Mouse (Mus musculus) limb, embryonic 15.5 days (tissue): ENCODE results near the gene Ndel1. TPM values are rescaled to one million over a fixed set of nuclear protein-coding genes. Genes with fewer than 3 reads are reported as not detected.

Experiments used
- ATAC-seq: fragments of 200-750 bp; cut with Nextera tagmentation; 2 replicates; pipeline ENCODE4 v1.8.0; 2017; ENCODE audit warnings: low read depth, moderate TSS enrichment; ENCODE audit not compliant: insufficient number of reproducible peaks, low FRiP score, low TSS enrichment
- H3K27ac ChIP-seq: fragments of 300-500 bp; sonication (generic); 2 replicates; pipeline ENCODE4 v1.5.1; 2015; ENCODE audit warnings: moderate library complexity, mild to moderate bottlenecking, inconsistent platforms
- H3K27me3 ChIP-seq: fragments of 300-500 bp; sonication (generic); 2 replicates; pipeline ENCODE4 v1.6.1; 2015; ENCODE audit warnings: inconsistent platforms
- H3K36me3 ChIP-seq: fragments of 300-500 bp; sonication (generic); 2 replicates; pipeline ENCODE4 v1.6.1; 2015; ENCODE audit warnings: inconsistent platforms
- H3K4me1 ChIP-seq: fragments of 300-500 bp; sonication (generic); 2 replicates; pipeline ENCODE4 v1.6.1; 2015; ENCODE audit warnings: inconsistent platforms
- H3K4me2 ChIP-seq: fragments of 300-500 bp; sonication (generic); 2 replicates; pipeline ENCODE4 v1.6.1; 2015; ENCODE audit warnings: mild to moderate bottlenecking, inconsistent platforms
- H3K4me3 ChIP-seq: fragments of 300-500 bp; sonication (generic); 2 replicates; pipeline ENCODE4 v1.5.1; 2015; ENCODE audit warnings: mild to moderate bottlenecking, inconsistent platforms
- H3K9ac ChIP-seq: fragments of 300-500 bp; sonication (generic); 2 replicates; pipeline ENCODE4 v1.6.1; 2015; ENCODE audit warnings: inconsistent platforms
- H3K9me3 ChIP-seq: fragments of 300-500 bp; sonication (generic); 2 replicates; pipeline ENCODE4 v1.6.1; 2016; ENCODE audit warnings: inconsistent platforms
- WGBS: fragments of 180-500 bp; shearing (Covaris S2); methylation state at CpG from one replicate; pipeline ENCODE4 v1.1.7; 2015; 5-methylcytosine and 5-hydroxymethylcytosine counted together
- polyA plus RNA-seq: library from polyadenylated mRNA; unstranded; fragments of >200 nt; fragmentation: Nextera tagmentation; extraction: Ambion mirVana; gene quantifications from 2 replicates; pipeline ENCODE4 v1.2.1, GENCODE M21; 2015

The Ndel1 gene
- polyA plus RNA-seq, 1 experiment from 2014 or later: 124 TPM

DNA sequence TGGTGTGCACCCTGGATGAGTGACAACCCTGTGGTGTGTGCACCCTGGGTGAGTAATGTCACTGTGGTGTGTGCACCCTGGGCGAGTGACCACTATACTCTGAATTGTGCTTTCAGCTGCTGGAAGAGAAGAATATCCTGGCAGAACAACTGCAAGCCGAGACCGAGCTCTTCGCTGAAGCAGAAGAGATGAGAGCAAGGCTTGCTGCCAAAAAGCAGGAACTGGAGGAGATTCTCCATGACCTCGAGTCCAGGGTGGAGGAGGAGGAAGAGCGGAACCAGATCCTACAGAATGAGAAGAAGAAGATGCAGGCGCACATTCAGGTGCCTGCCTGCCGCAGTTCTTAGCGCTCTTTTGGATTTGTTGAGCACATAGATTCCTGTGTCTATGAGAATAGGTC is 84.4 kb downstream of the Ndel1 start:
- Histone ChIP-seq H3K27me3 (no peaks in the 10 kb centered on the region), H3K9me3 (no peaks in the 10 kb centered on the region), H3K36me3 (peaks cover 95% of the 10 kb centered on the region), H3K27ac (no peak overlapping the region), H3K4me3 (no peak overlapping the region), H3K9ac (no peak overlapping the region), H3K4me2 (no peak overlapping the region), H3K4me1 (no peaks in the 10 kb centered on the region)
- no peak for ATAC-seq
- WGBS: 92% methylated on average over 9 of the region's 9 CpGs

DNA sequence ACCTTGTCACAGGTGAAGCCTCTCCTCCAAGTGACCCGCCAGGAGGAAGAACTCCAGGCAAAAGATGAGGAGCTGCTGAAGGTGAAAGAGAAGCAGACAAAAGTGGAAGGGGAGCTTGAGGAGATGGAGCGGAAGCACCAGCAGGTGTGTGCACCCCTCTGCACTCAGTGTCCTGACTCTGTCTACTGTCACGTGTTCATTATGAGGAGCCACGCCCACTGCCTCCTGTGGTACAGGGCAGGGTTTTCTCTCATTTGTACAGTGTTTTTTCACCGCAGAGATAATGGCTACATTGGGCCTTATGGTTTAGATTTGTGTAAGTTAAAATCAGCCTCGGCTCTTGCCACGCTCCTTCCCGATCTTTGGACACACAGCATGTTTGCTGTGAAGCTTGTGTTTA is 85.8 kb downstream of the Ndel1 start:
- Histone ChIP-seq H3K9ac (no peak overlapping the region), H3K4me2 (no peak overlapping the region), H3K27me3 (no peaks in the 10 kb centered on the region), H3K4me3 (no peak overlapping the region), H3K27ac (no peak overlapping the region), H3K4me1 (no peaks in the 10 kb centered on the region), H3K36me3 (peaks cover 94% of the 10 kb centered on the region), H3K9me3 (no peaks in the 10 kb centered on the region)
- WGBS: 75% methylated on average over 8 of the region's 8 CpGs
- no peak for ATAC-seq

DNA sequence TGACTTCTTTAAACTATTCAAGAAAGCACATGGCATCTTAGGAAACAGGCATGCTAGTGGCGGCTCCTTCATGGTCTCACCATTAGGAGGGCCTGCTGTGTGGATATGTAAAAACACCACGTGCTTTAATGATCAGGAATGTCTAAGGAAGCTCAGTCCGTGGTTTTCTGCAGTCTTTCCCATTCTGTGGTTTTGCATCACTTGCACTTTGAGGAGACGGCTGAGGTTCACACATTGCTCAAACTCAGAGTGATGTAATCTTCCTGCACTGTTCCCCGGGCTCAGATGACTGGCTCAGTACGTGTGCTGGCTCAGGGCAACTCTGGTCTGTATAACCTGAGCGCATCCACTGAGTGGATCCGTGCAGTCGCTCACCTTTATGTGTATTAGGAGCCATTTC is 89.3 kb downstream of the Ndel1 start:
- Histone ChIP-seq H3K27ac (no peak overlapping the region), H3K9ac (no peak overlapping the region), H3K4me3 (no peak overlapping the region), H3K4me2 (no peak overlapping the region), H3K27me3 (no peaks in the 10 kb centered on the region), H3K9me3 (no peaks in the 10 kb centered on the region), H3K36me3 (peaks cover 82% of the 10 kb centered on the region), H3K4me1 (no peaks in the 10 kb centered on the region)
- WGBS: 79% methylated on average over 9 of the region's 9 CpGs
- ATAC-seq: no peak

DNA sequence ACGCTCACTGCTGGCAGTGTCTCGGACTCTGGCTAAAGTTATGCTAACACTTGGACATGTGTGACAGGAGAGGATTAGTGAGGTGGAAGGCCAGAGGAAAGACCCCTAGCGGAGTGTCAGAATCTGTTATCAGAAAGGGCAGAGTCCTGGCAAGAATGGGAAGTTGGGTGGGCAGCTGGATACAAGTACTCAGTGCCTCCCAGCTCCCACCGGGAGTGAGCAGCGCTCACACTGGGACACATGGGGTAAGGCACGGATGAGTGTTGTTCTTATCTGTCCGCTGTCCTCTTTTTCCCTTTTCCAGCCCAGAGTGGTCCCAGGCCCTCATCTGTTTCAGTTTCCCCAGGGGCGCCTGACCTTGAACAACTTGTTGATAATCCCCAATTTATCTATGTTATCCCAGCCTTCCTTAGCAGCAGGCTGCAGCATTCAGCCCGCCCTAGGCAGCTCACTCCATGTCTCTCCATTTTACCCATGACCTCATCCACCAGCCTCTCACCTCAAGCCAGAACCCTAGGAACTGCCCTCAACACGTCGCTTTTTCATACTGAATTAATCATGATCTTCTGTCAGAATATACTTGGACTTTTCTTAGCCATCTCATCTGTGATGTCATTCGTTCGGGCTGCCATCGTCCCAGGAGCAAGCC is 91.1 kb downstream of the Ndel1 start:
- no peak for ATAC-seq
- Histone ChIP-seq H3K27ac (no peak overlapping the region), H3K4me1 (no peaks in the 10 kb centered on the region), H3K4me3 (no peak overlapping the region), H3K36me3 (peaks cover 79% of the 10 kb centered on the region), H3K9me3 (no peaks in the 10 kb centered on the region), H3K4me2 (no peak overlapping the region), H3K27me3 (no peaks in the 10 kb centered on the region), H3K9ac (no peak overlapping the region)
- WGBS: 85% methylated on average over 14 of the region's 14 CpGs

DNA sequence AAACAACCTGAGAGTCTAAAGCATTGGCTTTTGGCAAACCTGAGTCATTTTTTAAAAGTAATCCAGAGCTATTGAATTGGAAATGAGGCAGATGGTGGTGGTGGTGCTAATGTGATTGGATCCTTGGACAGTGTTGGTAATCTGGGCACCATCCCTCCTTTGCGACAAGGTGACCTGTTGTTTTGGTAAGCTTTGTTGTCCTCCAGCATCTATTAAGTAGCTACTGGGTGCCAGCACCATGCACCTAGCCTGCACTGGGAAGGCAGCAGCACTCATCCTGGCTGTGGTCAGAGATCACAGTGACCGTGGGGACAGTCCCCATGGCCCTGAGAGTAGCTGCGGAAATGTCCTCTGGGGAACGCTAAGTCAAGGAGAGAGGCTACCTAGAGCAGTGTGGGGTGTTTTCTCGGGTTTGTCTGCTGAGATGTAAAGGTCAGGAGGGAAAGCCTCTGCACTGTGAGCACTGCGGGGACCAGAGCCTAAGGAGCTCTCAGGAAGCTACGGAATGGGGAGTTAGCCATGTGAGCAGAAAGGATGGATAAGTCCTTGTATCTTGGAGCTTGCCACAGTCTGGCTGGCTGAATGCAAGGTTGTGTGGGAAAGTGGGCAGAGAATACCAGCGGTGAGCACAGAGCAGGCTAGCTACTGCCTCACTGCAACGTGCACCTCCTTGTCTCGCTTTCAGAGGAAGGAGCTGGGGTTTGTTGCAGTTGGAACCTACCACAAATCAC is 91.8 kb downstream of the Ndel1 start:
- ATAC-seq: no peak
- Histone ChIP-seq H3K4me1 (no peaks in the 10 kb centered on the region), H3K9me3 (no peaks in the 10 kb centered on the region), H3K4me3 (no peak overlapping the region), H3K27ac (no peak overlapping the region), H3K4me2 (no peak overlapping the region), H3K27me3 (no peaks in the 10 kb centered on the region), H3K36me3 (peaks cover 79% of the 10 kb centered on the region), H3K9ac (no peak overlapping the region)
- 87% methylated on average over 10 of the region's 10 CpGs for WGBS

DNA sequence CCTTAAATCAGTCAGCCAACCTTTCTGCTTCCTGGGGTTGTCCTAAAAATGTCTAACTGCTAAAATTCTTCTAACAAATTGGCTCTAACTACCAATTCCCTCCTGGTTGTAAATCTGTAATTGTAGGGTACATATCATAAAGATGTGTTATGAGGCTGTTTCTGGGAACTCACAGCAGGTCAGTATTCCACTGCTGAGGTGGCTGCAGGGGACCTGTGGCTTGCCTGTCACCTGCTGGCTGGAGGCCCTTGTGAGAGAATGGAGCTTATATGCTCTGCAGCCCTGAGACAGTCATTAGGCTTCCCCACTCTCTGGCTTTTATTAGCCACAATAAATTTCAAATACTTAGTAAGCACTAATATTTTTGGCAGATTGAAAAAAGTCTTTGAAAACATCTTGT is 92.8 kb downstream of the Ndel1 start:
- H3K9me3 ChIP-seq: no peaks in the 10 kb centered on the region
- no peak overlapping the region for H3K27ac ChIP-seq
- H3K9ac ChIP-seq: no peak overlapping the region
- H3K4me1 ChIP-seq: no peaks in the 10 kb centered on the region
- no peak overlapping the region for H3K4me2 ChIP-seq
- no peak for ATAC-seq
- no peak overlapping the region for H3K4me3 ChIP-seq
- no peaks in the 10 kb centered on the region for H3K27me3 ChIP-seq
- H3K36me3 ChIP-seq: peaks cover 78% of the 10 kb centered on the region

DNA sequence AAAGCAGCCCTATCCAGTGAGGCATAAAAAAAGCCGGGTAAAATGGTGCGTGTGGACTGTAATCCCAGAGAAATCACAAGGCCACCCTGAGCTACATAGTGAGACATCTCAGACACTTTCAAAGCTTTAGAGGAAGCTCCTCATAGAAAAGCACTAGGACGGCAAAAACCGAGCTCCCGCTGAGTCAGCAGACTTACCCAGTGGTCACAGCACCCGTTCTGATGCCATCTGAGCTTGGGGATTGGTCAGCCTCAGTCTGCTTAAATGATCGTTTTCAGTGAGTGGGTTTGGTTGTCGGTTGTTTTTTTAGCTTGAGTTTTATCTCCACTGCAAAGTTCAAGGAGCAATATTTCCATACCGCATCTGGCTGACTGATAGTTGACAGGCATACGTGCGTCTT is 93.7 kb downstream of the Ndel1 start:
- peaks cover 80% of the 10 kb centered on the region for H3K36me3 ChIP-seq
- 82% methylated on average over 11 of the region's 11 CpGs for WGBS

DNA sequence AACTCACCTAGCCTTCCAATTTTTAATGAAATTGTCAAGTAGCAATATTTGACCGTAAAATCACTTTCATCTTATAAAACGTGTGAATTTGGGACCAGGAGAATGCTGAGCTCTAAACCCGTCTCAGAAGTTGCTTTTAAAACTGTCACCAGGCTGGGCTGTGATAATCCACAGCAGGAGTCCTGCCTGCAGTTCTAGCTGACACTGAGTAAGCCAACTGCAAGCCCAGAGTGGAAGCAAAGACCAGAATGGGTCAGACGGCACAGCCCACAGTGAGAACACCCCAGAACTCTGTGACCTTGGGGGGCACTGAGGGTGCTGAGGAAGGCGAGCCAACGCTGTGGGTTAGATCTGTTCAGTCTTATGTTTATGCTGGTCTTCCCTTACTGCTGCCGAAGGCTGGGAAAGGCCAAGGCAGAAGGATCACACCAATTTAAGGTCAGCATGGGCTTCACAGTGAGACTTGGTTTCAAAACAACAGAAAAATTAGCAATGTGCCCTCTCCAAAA is 95.5 kb downstream of the Ndel1 start:
- H3K27ac ChIP-seq: no peak overlapping the region
- H3K9ac ChIP-seq: no peak overlapping the region
- H3K9me3 ChIP-seq: no peaks in the 10 kb centered on the region
- 72% methylated on average over 7 of the region's 7 CpGs for WGBS
- no peak for ATAC-seq
- peaks cover 81% of the 10 kb centered on the region for H3K36me3 ChIP-seq
- no peak overlapping the region for H3K4me3 ChIP-seq
- no peaks in the 10 kb centered on the region for H3K27me3 ChIP-seq
- H3K4me1 ChIP-seq: no peaks in the 10 kb centered on the region
- no peak overlapping the region for H3K4me2 ChIP-seq

More for the DNA sequence above, 93.7 kb downstream of the Ndel1 start:
- Histone ChIP-seq H3K9me3 (no peaks in the 10 kb centered on the region), H3K4me3 (no peak overlapping the region), H3K4me2 (no peak overlapping the region), H3K27me3 (no peaks in the 10 kb centered on the region), H3K9ac (no peak overlapping the region), H3K27ac (no peak overlapping the region), H3K4me1 (no peaks in the 10 kb centered on the region)
- no peak for ATAC-seq

Other genes starting within 250 kb of the Ndel1 start
- gene Myh10, start 180.3 kb downstream of the Ndel1 start, polyA plus RNA-seq: 87.8 and 106 TPM in 2 replicates
- gene Rnf222, start 16.7 kb upstream of the Ndel1 start, polyA plus RNA-seq: 4.2 and 5.1 TPM in 2 replicates
- gene Rpl26, start 29.7 kb upstream of the Ndel1 start, polyA plus RNA-seq: 838 and 986 TPM in 2 replicates
- gene Odf4, start 55.2 kb upstream of the Ndel1 start, polyA plus RNA-seq: not detected in 2 replicates
- 7.8 and 8.8 TPM in 2 replicates for gene Arhgef15, start 85.6 kb upstream of the Ndel1 start, polyA plus RNA-seq
- 2.1 and 2.3 TPM in 2 replicates for gene Slc25a35, start 96.3 kb upstream of the Ndel1 start, polyA plus RNA-seq
- gene Rangrf, start 103.3 kb upstream of the Ndel1 start, polyA plus RNA-seq: 39.0 and 42.1 TPM in 2 replicates
- gene Pfas, start 136.6 kb upstream of the Ndel1 start, polyA plus RNA-seq: 23.6 and 25.0 TPM in 2 replicates
- 42.5 TPM in 2 replicates for gene Ctc1, start 144.1 kb upstream of the Ndel1 start, polyA plus RNA-seq
- gene Aurkb, start 173.8 kb upstream of the Ndel1 start, polyA plus RNA-seq: 111 and 121 TPM in 2 replicates
- gene Borcs6, start 187.9 kb upstream of the Ndel1 start, polyA plus RNA-seq: 12.9 and 13.7 TPM in 2 replicates
- gene Tmem107, start 198.9 kb upstream of the Ndel1 start, polyA plus RNA-seq: 64.8 and 65.5 TPM in 2 replicates
- gene Vamp2, start 216.6 kb upstream of the Ndel1 start, polyA plus RNA-seq: 95.0 and 103 TPM in 2 replicates
- gene Per1, start 223.4 kb upstream of the Ndel1 start, polyA plus RNA-seq: 24.3 and 28.9 TPM in 2 replicates
- 0.58 and 0.68 TPM in 2 replicates for gene Hes7, start 248.5 kb upstream of the Ndel1 start, polyA plus RNA-seq